Mouse (Mus musculus) ZHBTc4 (cell line): ENCODE results near the gene Trim44.

Experiments used
- DNase-seq: peaks from one replicate; pipeline ENCODE4 v3.0.0-alpha.2; 2011; ENCODE audit warnings: low read depth, low spot score

The Trim44 gene

DNA sequence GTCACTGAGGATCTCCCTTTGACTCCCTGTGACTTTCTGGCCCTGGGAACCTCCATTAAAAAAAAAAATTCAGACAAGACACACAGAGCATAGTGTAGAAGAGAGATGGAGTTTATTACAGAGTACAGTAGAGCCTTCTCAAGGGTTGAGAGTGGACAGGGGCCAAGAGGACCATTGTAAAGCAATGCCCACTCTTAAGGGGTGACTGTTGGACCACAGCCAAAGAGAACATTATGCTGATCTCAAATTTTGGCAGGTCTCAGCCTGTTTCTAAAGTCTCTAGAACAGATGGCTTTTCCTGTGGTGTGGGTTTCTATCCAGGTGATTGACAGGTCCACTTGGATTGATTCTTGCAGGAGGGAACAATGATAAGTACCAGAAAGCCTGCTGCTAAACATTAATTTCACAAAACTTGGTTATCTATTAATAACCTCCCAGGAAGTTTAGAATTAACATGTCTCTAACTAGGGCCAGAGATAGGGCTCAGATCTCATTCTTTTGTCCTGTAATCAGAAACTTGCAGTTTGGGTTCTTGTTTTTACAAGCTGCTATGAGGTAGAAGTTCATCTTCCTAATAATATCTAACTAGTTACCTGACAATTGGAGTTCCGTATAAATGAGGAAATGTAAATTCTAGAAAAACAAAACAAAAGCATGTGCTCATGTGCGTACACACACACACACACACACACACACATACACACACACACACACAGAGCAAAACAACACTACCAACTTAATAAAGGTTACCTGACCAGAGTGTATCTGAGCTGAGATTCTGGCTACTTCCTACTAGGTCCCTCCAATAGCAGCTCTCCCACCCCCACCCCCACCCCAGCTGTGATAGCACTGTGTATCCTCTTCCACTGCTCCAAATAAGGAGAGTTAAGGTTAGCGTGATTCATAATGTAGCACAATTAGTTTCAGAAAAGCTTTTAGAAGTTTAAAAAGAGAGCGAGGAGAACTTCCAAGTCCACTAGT lies 1.0 kb downstream of the Trim44 start:
- DNase-seq, result no peak

GRCm38 (mm10) chr2:102403982-102404381 lies 3.6 kb downstream of the Trim44 start:
- peak; percentile 86 for DNase-seq

DNA sequence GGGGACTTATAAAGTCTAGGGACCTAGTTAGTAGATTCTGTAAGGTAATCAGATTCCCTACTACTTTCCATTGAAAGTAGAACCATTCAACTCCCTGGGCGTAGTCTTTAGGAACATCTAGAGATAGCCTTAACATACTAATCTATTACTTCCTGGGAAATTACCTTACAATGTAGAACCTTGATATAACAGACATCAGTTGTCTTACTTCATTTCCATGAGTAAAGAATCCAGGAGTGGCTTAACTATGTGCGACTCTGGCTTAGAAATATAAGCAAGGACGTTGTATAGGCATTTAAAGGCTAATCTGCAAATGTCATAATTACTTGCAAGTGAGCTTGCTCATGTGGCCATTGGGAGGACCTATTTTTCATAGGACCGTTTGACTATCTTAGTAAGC lies 4.3 kb downstream of the Trim44 start:
- peak; percentile 67 for DNase-seq

- no peak for DNase-seq
Measured at GRCm38 (mm10) chr2:102401352-102401692, 6.3 kb downstream of the Trim44 start.

DNA sequence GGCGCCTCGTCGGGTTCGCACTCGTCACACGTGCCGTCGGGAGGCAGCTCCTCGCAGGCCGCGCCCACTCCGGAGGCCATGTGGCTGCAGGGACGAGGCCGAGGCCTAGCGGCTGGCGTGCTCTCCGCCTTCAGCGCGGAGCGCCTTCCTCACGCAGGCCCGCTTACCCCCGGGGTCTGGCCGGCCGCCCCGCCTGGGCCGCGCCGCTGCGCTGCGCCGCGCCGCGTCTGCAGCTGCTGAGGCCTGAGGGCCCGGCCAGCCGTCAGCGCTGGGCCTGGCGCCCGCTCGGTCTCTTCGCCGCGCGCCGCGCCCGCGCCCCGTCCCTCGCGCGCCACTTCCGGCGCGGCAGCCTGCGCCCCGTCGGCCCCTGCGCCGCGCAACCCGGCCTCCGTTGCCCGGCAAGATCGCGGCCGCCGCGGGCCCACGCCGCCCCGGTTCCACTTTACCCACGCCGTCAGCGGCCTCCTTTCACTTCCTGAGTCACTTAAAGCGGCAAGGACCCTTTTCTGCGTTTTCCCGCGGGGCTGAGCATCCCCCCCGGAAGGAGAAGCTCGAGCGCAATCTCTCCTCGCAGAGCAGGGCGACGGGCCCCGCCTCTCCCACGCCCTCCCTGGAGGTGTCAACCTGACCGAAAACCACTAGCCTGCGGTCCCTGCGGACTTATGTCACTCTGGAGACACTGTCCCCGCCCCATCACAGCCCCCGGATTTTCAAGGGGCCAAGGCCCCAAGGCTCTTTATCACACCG lies 6.8 kb downstream of the Trim44 start:
- DNase-seq, result peak; percentile 84

GRCm38 (mm10) chr2:102399864-102400604 lies 7.6 kb downstream of the Trim44 start:
- no peak for DNase-seq

DNA sequence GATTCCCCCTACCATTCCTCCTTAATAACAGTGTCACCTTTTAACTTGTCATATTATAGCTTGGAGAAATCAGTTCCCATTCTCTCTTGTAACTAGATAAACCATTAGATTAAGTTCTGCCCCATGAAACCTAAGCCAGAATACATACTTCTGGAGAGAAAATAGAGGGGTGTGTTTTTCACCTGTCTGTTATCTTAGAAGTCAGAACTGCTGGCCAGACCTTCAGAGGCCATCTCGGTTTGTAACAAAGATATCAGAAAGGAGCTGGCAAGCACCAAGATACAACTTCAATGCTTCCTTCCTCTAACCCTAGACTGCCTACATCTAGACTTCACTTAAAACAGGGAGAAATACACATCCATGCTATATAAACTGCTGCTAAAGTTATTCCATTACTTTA lies 11.1 kb downstream of the Trim44 start:
- DNase-seq, result no peak

GRCm38 (mm10) chr2:102393457-102393856 lies 14.2 kb downstream of the Trim44 start:
- no peak for DNase-seq

- DNase-seq, result no peak
Measured at GRCm38 (mm10) chr2:102385328-102385902, 22.2 kb downstream of the Trim44 start.

DNA sequence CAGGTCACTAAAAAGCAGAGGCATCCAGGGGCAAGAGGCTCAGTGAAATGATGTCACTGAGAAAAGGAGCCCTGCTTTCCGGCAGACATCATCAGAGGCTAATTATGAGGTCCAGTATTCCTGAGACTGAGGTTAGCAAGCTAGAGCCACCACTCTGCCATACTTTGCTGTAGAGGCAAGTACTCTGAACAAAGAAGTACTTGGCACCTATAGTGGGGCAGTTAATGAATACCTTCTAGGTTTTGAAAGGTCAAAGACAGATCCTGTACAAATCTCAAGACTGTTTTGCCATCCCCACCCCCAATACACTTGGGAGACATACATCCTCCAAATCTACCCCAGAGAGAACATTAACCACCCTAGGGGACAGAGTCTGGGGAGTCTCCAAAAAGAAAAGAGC lies 23.1 kb downstream of the Trim44 start:
- no peak for DNase-seq

- no peak for DNase-seq
Measured at GRCm38 (mm10) chr2:102384057-102384456, 23.6 kb downstream of the Trim44 start.

DNA sequence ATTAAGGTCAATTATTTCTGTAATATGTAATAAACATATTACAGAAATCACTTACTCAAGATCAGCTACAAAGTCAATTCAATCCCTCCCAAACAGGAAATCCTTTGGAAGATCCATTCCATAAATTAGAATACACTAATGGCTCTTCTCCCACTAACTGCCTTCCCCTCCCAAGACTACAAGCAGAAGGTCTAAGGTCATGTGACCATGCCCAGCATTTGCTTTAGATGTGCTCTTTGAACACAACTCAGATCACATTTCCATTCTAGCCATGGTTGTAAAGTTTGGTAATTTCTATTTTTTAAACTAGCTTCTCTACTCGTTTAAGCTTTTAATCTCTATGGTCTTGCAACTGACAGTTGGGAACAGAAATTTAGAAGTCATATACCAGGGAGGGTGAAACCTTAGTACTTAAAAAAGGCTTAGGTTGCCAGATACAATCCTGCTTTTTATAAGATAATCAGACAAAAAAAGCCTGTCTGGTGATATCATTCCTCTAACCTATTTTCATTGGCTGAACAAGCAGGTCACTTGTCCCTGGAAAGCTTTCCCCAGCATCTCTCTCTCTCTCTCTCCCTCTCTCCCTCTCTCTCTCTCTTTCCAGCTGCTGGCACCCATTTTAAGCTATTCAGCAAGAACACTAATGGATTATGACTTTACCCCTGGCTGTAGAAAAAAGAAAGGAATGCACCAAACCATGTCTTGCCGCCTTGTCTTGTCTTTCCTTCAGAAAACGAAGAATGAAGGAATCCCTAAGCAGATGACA lies 24.4 kb downstream of the Trim44 start:
- no peak for DNase-seq

DNA sequence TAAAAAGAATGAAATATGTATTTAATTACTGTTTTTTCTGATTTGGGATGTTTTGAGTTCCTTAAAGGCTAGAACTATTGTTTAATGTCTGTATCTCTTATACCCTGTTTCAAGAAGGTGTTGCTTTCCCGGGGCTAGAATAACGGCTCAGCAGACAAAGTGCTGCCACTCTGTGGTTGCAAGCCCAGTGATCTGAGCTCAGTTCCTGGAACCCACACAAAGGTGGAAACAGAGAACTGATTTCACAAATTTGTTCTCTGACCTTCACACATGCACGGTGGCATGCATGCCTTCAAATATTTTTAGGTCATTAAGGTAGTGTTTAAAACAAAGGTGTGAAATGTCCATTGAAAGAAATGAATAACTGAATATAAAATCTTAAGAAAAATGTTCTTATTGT lies 25.1 kb downstream of the Trim44 start:
- DNase-seq, result no peak

- no peak for DNase-seq
Measured at GRCm38 (mm10) chr2:102380581-102380980, 27.0 kb downstream of the Trim44 start.

DNA sequence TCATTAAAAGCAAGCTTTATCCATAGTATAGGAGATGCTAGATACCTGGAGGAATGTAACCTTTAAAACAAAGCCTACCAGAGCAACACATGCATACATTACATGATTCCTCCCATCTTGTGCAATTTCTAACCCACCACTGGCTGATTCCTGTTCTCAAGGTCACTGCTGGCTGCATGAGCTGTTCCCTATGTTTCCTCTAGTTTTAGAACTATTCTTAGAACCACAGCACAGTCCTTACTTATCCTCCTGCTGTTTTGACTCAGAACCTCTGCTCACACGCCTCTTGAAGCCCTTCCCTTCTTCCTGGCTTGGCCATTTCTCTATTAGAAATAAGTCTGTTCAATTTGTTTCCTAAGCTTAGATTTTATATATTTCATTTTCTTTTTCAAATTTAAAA lies 28.7 kb downstream of the Trim44 start:
- DNase-seq, result no peak

DNA sequence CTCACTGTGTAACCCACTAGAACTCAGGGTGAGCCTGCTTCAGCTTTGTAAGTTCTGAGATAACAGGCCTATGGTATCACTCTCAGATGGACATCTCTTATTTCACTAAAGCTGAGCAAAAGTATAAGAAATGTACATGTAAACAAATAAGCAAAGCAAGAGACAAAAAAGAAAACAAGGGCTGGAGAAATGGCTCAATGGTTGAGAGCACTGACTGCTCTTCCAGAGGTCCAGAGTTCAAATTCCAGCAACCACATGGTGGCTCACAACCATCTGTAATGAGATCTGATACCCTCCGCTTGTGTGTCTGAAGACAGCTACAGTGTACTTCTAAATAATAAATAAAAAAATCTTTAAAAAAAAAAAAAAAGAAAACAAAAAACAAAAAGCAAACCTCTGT lies 29.2 kb downstream of the Trim44 start:
- DNase-seq, result no peak

DNA sequence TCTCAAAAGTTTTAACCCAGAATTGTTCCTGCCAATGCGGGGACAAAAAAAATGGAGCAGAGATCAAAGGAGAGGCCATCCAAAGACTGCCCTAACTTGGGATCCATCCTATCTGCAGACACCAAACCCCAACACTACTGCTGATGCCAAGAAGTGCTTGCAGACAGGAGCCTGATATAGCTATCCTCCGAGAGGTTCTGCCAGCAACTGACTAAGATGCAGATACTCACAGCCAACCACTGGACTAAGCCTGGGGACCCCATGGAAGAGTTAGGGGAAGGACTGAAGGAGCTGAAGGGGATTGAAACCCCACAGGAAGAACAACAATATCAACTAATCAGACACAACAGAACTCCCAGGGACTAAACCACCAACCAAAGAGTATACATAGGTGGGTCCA lies 30.3 kb downstream of the Trim44 start:
- no peak for DNase-seq

- no peak for DNase-seq
Measured at GRCm38 (mm10) chr2:102373406-102374105, 34.1 kb downstream of the Trim44 start.

DNA sequence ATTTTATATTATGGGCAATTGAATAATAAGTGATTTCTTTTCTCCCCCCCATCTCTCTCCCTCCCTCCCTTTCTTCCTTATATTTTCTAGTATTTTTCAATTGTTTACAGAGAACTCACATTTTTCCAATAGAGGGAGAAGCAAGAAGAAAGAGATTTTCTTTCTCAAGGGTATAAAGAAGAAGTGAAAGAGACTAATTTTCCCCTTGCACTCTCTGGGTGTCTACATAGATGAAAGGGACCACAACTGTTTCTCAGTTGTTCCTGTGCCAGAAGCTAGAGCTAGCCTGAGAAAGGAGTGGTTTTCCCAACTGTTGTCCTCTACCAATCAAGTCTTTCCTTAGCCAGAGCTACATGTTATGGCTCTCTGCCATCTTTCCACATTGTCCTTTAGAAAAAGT lies 34.9 kb downstream of the Trim44 start:
- no peak for DNase-seq

GRCm38 (mm10) chr2:102371332-102371731 lies 36.3 kb downstream of the Trim44 start:
- no peak for DNase-seq
